Mouse (Mus musculus) midbrain, postnatal 0 days (tissue): Measurements from ENCODE around the gene Lefty1. TPM values are rescaled to one million over a fixed set of nuclear protein-coding genes. Genes with fewer than 3 reads are reported as not detected.
A peak's percentile ranks its signal among the peaks of the same experiment; 100 is the strongest.
"Not testable (repeated sequence)": the region's sequence is repeated elsewhere in the genome, so short reads cannot be mapped to it uniquely, and the experiment has no call there.

ENCODE experiments used
- ATAC-seq: fragments of 200-750 bp; cut with Nextera tagmentation; 2 replicates; pipeline ENCODE4 v1.8.0; 2017; ENCODE audit warnings: moderate number of reproducible peaks, mild to moderate bottlenecking, moderate TSS enrichment, moderate library complexity; ENCODE audit not compliant: low FRiP score
- DNase-seq: peaks from one replicate; pipeline ENCODE4 v3.0.0-alpha.2; 2015; ENCODE audit warnings: low spot score
- H3K27ac ChIP-seq: fragments of 300-500 bp; sonication (generic); 2 replicates; pipeline ENCODE4 v1.5.1; 2014; ENCODE audit warnings: low read depth, mild to moderate bottlenecking, low read length, mixed read lengths
- H3K27me3 ChIP-seq: fragments of 300-500 bp; sonication (generic); 2 replicates; pipeline ENCODE4 v1.6.1; 2014; ENCODE audit warnings: low read length, control low read depth, mixed read lengths; ENCODE audit not compliant: insufficient read depth
- H3K36me3 ChIP-seq: fragments of 300-500 bp; sonication (generic); 2 replicates; pipeline ENCODE4 v1.6.1; 2014; ENCODE audit warnings: low read length, control low read depth, mixed read lengths; ENCODE audit not compliant: insufficient read depth
- H3K4me1 ChIP-seq: fragments of 300-500 bp; sonication (generic); 2 replicates; pipeline ENCODE4 v1.6.1; 2014; ENCODE audit warnings: mild to moderate bottlenecking, control low read depth, antibody characterized with exemption, low read length, mixed read lengths; ENCODE audit not compliant: insufficient read depth
- H3K4me2 ChIP-seq: fragments of 300-500 bp; sonication (generic); 2 replicates; pipeline ENCODE4 v1.6.1; 2014; ENCODE audit warnings: low read depth, mild to moderate bottlenecking, low read length, mixed read lengths; ENCODE audit not compliant: poor library complexity, severe bottlenecking
- H3K4me3 ChIP-seq: fragments of 300-500 bp; sonication (generic); 2 replicates; pipeline ENCODE4 v1.5.1; 2014; ENCODE audit warnings: low read depth, mild to moderate bottlenecking, low read length, moderate library complexity
- H3K9ac ChIP-seq: fragments of 300-500 bp; sonication (generic); replicated peaks from 2 replicates; pipeline ENCODE4 v1.6.1; 2014; ENCODE audit warnings: mild to moderate bottlenecking, low read length, moderate library complexity, mixed read lengths; ENCODE audit not compliant: poor library complexity, severe bottlenecking
- H3K9me3 ChIP-seq: fragments of 300-500 bp; sonication (generic); 2 replicates; pipeline ENCODE4 v1.6.1; 2016; ENCODE audit warnings: low read length, control low read depth
- CTCF ChIP-seq: IDR thresholded peaks from 2 replicates; pipeline ENCODE4 v1.5.1; 2016; ENCODE audit warnings: antibody characterized with exemption, mild to moderate bottlenecking
- WGBS: fragments of 180-500 bp; shearing (Covaris S2); extraction: QIAGEN DNeasy Blood & Tissue Kit; methylation state at CpG from one replicate; pipeline ENCODE4 v1.1.7; 2014; 5-methylcytosine and 5-hydroxymethylcytosine counted together
- polyA plus RNA-seq: library from polyadenylated mRNA; unstranded; fragments of >200 nt; fragmentation: Nextera tagmentation; extraction: Ambion mirVana; gene quantifications from 2 replicates; pipeline ENCODE4 v1.2.1, GENCODE M21; 2015
- total RNA-seq: library from RNA; depleted of rRNA; stranded (reverse); fragments of >200 nt; gene quantifications from 2 replicates; pipeline ENCODE4 v1.2.3, GENCODE M21; 2014

Gene Lefty1
- total and polyA plus RNA-seq, 2 experiments from 2014 or later = 0.38 to 0.41 TPM

- Histone ChIP-seq H3K27ac (no peak overlapping the region), H3K4me1 (no peaks in the 10 kb centered on the region), H3K4me2 (no peak overlapping the region), H3K4me3 (no peak overlapping the region), H3K27me3 (no peaks in the 10 kb centered on the region), H3K9ac (no peak overlapping the region), H3K36me3 (no peaks in the 10 kb centered on the region), H3K9me3 (no peaks in the 10 kb centered on the region)
- 77% methylated on average over 9 of the region's 11 CpGs for WGBS
- DNase-seq = no peak
- no peak for TF ChIP-seq CTCF
- ATAC-seq = no peak
Measured at GRCm38 (mm10) chr1:180972941-180973340, 38.1 kb downstream of the Lefty1 start.

DNA sequence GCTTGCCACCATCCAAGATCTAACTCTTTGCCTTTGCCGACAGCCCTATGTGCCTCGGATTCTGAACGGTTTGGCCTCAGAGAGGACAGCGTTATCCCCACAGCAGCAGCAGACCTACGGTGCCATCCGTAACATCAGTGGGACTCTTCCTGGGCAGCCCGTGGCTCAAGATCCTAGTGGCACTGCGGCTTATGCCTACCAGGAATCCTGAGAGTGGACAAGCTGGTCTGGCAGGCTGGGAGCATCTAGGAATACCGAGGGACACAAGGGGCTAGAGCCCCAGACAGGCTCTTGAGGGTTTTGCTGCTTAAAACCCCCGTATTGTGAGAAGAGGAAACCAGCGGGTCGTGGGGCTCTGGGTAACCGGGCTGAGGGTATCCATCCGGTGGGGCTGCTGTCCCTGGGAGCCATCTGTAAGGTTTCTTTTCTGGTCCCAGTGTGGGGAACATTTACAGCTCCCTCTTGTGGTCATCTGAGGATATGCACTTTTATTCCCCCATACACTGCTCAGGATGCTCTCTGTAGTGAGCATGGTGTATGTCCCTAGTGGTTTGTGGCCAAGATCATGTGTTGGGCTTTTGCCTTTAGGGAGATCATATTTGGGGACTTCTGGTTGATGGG, 39.4 kb downstream of the Lefty1 start:
- no peaks in the 10 kb centered on the region for H3K4me1 ChIP-seq
- no peak overlapping the region for H3K4me2 ChIP-seq
- no peaks in the 10 kb centered on the region for H3K27me3 ChIP-seq
- TF ChIP-seq CTCF = peak; percentile 80
- DNase-seq (peak; percentile 61), ATAC-seq (peak; percentile 49; the same call in 1 of the 2 replicates)
- WGBS = 61% methylated on average over 14 of the region's 14 CpGs
- no peak overlapping the region for H3K9ac ChIP-seq
- H3K4me3 ChIP-seq = no peak overlapping the region
- H3K27ac ChIP-seq = no peak overlapping the region
- no peaks in the 10 kb centered on the region for H3K36me3 ChIP-seq
- no peaks in the 10 kb centered on the region for H3K9me3 ChIP-seq

DNA sequence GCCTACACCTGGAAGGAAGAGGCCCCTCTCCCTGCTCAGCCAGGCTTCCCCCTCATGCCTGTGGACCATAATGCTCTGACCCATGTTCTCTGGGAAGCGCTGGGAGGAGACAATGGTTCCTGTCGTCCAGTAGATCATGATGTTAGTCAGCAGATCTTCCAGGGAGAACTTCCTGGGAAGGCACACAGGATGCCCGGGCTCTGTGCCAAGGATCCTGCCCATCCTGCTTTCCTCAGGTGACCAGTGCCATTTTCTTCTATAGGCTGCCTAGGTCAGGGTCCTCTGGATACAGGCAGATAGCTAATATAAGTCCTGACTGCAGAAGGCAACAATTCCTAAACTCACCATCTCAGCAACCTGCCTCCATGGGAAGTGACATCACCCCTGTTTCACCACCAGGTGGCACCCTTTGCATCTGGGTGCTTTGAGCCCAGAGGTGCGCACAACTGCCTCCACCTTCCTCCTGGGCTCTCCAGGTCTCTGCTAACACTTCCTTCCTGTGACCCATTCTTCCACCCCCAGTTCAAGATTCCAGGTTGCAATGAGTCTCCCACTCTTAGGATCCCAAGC, 41.4 kb downstream of the Lefty1 start:
- TF ChIP-seq CTCF = peak; percentile 62
- no peak for DNase-seq
- no peak for ATAC-seq

DNA sequence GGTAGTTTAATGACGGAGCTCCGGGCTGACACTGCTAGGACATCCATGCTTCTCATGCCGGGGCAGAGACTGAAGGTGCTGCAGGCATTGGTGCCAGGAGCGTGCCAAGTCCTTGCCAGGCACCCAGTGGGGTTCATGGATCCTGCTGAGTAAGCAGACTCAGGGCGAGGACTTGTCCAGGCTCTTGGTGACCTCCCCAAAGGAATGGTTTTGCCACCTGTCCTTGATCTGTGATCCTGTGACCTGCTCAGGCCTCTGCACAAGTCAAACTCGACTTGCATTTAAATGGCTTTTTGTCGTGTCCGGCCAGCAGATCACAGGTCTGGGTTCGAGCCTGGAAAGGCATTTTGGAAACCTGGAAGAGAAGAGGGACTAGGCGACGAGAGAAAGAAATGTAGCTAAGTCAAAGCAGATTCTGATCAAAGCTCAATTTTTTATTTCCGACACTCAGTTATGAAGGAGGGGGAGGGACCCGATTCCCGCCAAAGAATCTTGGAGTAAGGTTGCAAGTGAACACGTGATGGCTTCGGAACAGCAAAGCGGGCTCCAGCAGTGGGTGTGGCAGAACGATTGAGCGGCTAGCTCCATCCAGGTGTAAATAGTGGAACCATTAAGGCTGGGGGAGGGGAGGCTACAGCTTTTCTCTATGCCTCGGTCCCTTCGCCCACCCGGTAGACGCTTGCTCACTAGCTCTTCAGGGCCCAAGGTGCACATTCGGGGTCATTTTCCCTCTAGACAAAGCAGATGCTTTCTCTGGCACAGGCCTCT, 44.8 kb downstream of the Lefty1 start:
- 82% methylated on average over 22 of the region's 24 CpGs for WGBS
- Histone ChIP-seq H3K9me3 (no peaks in the 10 kb centered on the region), H3K9ac (no peak overlapping the region), H3K4me3 (no peak overlapping the region), H3K36me3 (no peaks in the 10 kb centered on the region), H3K4me1 (no peaks in the 10 kb centered on the region), H3K27me3 (no peaks in the 10 kb centered on the region), H3K27ac (no peak overlapping the region), H3K4me2 (no peak overlapping the region)
- DNase-seq (no peak), ATAC-seq (no peak)
- no peak for TF ChIP-seq CTCF

More for the DNA sequence above, 41.4 kb downstream of the Lefty1 start:
- no peak overlapping the region for H3K4me2 ChIP-seq
- no peak overlapping the region for H3K27ac ChIP-seq
- no peaks in the 10 kb centered on the region for H3K36me3 ChIP-seq
- no peaks in the 10 kb centered on the region for H3K4me1 ChIP-seq
- no peak overlapping the region for H3K9ac ChIP-seq
- H3K27me3 ChIP-seq = no peaks in the 10 kb centered on the region
- H3K4me3 ChIP-seq = no peak overlapping the region
- no peaks in the 10 kb centered on the region for H3K9me3 ChIP-seq
- 59% methylated on average over 4 of the region's 4 CpGs for WGBS

- no peak for DNase-seq
- no peak overlapping the region for H3K4me2 ChIP-seq
- no peaks in the 10 kb centered on the region for H3K27me3 ChIP-seq
- H3K4me1 ChIP-seq = no peaks in the 10 kb centered on the region
- WGBS = 83% methylated on average over 2 of the region's 2 CpGs
- no peak overlapping the region for H3K9ac ChIP-seq
- no peaks in the 10 kb centered on the region for H3K9me3 ChIP-seq
- no peaks in the 10 kb centered on the region for H3K36me3 ChIP-seq
- no peak overlapping the region for H3K4me3 ChIP-seq
- no peak for ATAC-seq
- H3K27ac ChIP-seq = no peak overlapping the region
- TF ChIP-seq CTCF = no peak; the same call in 1 of the 2 replicates
Measured at GRCm38 (mm10) chr1:180980464-180980863, 45.6 kb downstream of the Lefty1 start.

- H3K4me3 ChIP-seq, H3K27ac ChIP-seq, ATAC-seq, DNase-seq, H3K27me3 ChIP-seq, H3K9me3 ChIP-seq, H3K36me3 ChIP-seq, H3K4me2 ChIP-seq, H3K9ac ChIP-seq, H3K4me1 ChIP-seq: not testable (repeated sequence)
- WGBS = 83% methylated on average over 7 of the region's 7 CpGs
Measured at GRCm38 (mm10) chr1:180981298-180982046, 46.6 kb downstream of the Lefty1 start.
